Mouse (Mus musculus) mouse embryonic stem cell (cell line): ENCODE results near the gene Olfr372.
"Not testable (repeated sequence)": the region's sequence is repeated elsewhere in the genome, so short reads cannot be mapped to it uniquely, and the experiment has no call there.

Experiments
- in situ Hi-C, 2 experiments: fragments of 300-500 bp; cut with MboI; formaldehyde crosslinking; loops; 1 replicate in 1 of 2; 3 replicates in 1 of 2; pipeline ENCODE4 v1.14.3; 2019 to 2020; ENCODE audit warnings: low sequenced_read_pairs in 2 of 2, low pct_unique_long_range_greater_than_20kb in 1 of 2, mixed read lengths in 1 of 2; ENCODE audit not compliant: unreplicated experiment in 1 of 2

The Olfr372 gene

DNA sequence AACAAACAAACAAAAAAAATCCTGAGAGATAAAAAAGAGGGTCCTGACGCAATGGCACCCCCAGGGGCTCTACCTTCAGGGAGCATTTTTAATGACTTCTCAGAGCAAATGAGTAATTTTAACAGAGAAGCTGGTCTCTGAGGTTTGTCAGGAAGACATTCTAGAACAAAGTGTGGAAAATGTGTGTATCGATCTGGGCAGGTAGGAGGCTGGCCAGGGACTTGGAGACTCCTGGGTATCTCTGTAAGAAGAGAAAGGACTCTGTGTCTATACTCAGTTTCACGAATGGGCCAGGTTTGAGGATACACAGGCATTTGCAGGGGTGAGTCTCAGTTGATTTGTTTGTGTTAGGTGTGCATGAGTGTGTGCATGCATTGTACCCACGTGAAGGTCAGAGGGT is at the start of gene Olfr372:
Gene Olfr372, plus strand, starts transcription at position 301 of the 400 bp plus-strand sequence.
- in situ Hi-C loops = loop anchor here in 1 of 2 experiments (10.0 kb wide), 1 partner anchor 54 kb away; no protein-coding TSS in a partner anchor

DNA sequence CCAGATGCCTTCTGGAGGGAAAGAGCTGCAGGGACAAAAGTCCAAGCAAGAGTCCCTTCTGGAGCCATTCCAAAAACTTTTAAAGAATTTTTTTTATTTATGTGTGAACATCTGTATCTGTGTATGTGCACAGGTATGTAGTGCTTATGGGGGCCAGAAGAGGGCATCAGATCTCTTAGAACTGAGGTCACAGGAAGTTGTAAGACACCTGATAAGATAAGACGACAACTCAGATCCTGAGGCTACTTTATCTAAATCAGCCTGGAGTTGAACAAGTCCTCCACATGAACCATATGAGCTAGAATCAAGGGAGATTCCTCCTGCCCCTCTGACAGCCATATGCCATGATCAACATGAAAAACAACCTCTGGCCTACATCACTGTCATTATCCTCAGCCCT is 41.6 kb upstream of the Olfr372 start:
- in situ Hi-C loops = loop anchor here (10.0 to 25.0 kb wide), 3 partner anchors 275 to 862 kb away; partner anchors contain the start of genes B3gnt3 (in 1 of the 2) and Fcho1 (in 1 of the 2)

DNA sequence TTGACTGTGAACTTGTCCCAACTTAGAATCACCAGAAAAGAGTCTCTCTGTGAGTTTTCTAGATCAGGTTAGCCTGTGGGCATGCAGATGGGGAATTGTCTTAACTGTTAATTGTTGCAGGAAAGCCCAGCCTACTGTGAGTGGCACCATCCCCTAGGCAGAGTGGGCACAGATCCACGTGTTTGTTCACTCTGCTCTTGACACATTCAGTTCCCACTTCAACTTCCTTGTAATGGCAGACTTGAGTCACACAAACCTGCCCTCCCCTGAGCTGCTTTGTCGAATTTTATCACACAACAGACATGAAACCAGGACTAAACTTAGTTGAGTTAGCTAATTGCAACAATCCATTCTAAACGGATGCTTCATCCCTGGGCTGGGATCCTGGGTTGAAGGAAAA is 40.8 kb upstream of the Olfr372 start:
- in situ Hi-C loops = no loop called here

DNA sequence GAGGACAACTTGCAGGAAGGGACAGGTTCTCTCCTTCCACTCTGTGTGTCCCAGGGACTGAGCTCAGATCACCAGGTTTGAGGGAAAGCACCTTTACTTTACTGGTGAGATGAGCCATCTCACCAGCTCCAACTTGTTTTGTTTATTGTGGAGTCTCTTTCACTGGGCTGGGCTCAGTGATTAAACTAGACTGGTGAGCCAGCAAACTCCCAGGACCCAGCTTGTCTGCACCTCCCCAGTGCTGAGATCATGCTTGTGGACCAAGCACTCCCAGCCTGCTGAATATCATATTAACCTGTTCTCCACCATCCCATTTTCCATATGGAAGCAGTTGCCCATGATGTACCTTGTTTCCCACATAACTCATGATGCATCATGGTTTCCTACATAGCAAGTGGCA is 38.1 kb upstream of the Olfr372 start:
- in situ Hi-C loops = no loop called here

DNA sequence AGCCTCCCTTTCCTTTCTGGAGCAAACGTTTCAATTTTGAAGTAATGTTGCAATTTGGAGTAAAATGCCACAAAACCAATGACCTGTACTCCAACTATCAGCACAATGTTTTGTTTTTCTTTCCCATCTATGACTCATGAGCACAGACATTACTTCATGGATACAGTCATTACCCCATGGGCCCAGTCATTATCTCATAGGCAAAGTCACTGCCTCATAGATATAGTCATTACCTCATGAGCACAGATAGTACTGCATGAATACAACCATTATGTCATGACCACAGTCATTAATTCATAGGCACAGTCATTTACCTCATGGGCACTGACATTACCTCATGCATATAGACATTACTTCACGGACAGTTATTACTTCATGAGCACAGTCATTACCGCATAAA is 35.1 kb upstream of the Olfr372 start:
- in situ Hi-C loops = no loop called here

DNA sequence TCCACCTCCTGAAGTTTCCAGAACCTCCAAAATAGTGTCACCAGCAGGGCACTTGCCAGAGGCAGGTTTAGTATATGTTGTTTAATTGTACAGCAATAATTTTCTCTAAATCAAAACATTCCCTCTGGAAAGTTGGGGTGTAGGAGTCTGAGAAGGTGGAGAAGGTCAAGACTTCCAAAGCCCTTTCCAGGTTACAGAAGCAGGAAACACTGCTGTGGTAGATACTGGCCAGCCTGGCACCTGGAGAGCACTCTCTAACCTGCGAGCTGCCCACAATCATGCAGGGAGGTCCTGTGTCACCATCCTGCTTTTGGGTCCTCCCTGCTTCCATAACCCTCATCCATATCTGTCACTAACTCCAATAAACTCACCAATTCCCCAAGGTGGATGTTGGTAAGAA is 34.3 kb upstream of the Olfr372 start:
- in situ Hi-C loops = no loop called here

DNA sequence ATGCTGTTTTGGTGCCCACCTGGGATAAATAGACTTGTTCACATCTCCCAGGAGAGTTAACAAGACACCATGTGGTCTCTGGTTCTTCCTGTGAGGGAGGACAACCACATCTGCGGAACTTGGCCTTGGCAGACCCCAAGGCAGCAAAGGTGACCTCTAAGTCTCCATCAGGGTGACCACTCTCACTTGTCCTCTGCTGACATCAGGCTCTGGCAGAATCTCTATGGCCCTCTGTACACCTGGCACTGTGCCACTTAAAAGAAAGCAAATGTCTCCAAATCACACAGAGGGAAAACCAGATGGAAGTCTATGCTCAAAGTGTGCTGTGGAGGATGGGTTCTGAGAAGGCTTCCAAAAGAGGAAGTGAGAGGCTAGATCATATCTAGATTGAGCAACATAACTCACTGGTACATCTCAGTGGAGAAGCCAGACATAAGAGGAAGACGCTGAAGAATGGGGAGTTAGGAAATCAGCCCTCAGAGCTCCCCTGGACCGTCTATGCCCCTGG is 32.8 kb upstream of the Olfr372 start:
- in situ Hi-C loops = no loop called here

DNA sequence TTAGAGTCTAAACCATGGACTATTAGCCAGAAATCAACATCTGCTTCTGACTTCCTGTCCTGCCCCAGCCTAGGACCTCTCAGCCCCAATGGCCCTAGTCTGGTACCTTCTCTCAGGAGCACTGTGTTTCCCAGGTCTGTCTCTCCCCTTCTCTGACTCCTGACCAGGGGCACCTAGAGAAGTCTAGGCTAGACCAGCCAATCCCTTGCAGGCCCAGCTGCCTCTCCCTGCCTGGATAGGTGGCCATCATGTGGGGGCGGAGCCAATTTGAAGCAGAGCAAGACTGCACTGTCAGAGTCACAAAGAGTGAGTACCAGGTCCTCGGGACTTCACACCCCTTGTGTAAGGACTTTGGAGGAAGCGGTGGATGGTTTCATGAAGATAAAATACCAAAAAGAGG is 31.5 kb upstream of the Olfr372 start, which contains the start of gene Cyp4f18:
Gene Cyp4f18, minus strand, starts transcription at position 154 of the 400 bp plus-strand sequence.
- in situ Hi-C loops = no loop called here

DNA sequence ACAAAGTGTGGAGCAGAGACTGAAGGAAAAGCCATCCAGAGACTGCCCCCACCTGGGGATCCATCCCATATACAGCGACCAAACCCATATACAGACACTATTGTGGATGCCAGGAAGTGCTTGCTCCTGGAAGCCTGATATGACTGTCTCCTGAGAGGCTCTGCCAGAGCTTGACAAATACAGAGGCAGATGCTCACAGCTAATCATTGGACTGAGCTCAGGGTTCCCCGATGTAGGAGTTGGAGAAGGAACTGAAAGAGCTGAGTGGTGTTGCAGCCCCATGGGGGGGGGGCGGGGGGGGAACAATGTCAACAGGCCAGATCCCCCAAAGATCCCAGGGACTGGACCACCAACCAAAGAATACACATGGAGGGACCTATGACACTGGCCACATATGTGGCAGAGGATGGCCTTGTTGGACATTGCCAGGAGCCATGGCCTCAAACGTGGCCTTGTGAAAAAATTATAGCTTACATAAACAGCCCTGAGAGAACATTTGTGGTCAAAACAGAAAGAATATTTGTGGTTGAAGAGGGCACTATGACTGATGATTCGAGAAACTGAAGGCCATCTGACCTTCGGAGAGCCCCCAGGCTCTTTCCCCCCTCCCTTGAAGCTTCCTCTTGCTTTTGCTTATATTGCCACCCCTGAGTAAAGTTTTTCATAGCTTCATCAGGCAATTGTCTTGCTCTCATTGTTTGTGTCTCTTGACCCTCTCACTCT is 27.4 kb upstream of the Olfr372 start:
- in situ Hi-C loops = loop anchor here in 1 of 2 experiments (10.0 kb wide), 1 partner anchor 51 kb away; no protein-coding TSS in a partner anchor

DNA sequence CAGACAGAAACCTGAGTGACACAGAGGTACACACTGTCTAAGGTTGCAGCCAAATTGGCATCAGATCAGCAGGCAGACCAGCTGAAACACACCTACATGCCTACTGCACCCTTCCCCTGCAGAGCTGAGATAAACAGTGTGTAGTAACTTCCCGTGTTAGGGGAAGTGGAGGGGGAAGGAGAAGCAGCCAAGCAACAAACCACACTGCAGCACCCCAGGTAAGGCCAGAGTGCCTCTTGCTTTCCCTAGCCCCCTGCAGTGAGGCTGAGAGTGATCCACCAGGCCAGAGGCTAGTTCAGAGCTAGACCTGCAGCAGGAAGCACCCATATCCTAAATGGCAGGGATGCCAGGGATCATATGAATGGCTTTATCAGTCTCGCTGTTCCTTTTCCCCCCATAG is 23.7 kb upstream of the Olfr372 start:
- in situ Hi-C loops = loop anchor here (5.0 to 10.0 kb wide), 2 partner anchors 47 to 50 kb away; no protein-coding TSS in a partner anchor

DNA sequence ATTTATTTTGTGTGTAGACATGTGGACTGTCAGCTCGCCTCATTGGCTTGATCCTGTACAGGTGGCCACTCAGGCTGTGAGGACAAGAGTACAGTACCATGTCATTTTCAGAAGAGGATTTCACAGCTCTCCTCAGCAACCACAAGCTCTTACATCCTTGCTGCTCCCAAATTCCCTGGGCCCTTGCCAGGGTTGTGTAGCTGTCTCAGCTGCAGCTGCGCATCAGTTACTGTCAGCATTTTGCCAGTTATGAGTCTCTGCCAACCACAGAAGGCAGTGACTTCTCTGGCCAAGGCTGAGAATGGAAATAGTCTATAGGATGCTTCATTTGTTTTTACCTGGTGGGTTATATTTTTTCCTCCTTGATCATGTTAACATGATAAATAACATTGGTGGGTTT is 22.9 kb upstream of the Olfr372 start:
- in situ Hi-C loops = loop anchor here (5.0 to 10.0 kb wide), 2 partner anchors 47 to 49 kb away; no protein-coding TSS in a partner anchor

DNA sequence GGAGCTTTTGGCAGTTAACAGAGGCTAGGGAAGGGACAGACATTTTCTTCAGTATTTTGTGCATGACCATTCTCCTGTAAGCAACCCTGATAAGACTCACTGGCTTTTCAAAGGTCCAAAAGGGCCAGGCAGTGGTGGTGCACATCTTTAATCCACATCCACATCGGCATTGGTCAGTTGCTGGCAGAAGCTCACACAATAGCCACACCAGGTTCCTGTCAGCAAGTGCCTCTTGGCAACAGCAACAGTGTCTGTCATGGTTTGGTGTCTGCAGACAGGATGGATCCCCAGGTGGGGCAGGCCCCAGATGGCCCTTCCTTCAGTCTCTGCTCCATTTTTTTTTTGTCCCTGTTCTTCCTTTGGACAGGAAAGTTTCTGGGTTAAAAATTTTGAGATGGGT is 22.0 kb upstream of the Olfr372 start:
- in situ Hi-C loops = loop anchor here (5.0 to 10.0 kb wide), 2 partner anchors 46 to 48 kb away; no protein-coding TSS in a partner anchor

DNA sequence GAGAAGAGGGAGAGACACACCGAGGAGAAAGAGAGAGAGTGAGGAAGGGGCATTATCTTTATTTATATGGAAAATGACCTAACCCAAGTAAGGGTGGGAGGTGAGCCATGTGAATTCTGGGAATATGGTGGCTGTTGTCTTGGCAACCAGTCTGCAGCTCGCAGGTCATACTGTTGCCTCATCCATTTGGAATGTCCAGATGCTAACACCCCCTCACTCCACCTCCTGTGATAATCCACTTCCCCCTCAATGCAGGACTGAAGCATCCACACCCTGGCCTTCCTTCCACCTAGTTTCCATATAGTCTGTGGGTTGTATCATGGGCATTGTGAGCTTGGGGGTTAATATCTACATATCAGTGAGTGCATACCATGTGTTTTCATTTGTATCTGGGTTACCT is 21.2 kb upstream of the Olfr372 start:
- in situ Hi-C loops = loop anchor here (5.0 to 10.0 kb wide), 2 partner anchors 45 to 47 kb away; no protein-coding TSS in a partner anchor

DNA sequence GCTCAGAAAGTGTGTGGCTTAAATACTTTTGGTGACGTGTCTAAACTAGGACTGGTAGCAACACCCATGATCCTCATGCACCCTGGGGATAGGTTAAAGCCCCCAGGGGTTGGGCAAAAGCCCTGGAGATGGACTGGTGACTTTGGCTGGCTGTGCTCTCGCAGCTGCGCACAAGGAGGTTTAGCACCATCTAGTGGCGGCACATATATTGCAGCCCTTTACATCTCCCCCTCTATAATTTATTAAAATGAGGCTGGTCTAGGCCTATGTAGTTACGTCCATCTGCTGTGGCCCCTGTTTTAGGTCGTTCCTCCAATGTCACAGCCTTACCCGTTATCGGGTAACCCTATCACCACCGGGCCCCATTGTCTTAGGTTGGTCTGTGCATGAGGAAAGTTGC is 16.1 kb upstream of the Olfr372 start:
- in situ Hi-C loops = not testable (repeated sequence)

DNA sequence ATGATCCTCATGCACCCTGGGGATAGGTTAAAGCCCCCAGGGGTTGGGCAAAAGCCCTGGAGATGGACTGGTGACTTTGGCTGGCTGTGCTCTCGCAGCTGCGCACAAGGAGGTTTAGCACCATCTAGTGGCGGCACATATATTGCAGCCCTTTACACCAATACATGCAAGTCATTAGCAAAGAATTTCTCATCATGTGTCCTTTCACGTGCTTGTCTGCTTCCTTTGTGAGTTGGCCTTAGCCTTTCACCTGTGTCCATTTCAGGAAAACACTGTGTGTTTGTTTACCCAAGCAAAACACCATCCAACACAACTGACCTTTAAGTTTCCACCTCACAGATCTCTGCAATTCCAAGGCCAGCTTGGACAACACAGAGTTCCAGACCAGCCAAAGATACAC is 8.1 kb upstream of the Olfr372 start:
- in situ Hi-C loops = not testable (repeated sequence)

DNA sequence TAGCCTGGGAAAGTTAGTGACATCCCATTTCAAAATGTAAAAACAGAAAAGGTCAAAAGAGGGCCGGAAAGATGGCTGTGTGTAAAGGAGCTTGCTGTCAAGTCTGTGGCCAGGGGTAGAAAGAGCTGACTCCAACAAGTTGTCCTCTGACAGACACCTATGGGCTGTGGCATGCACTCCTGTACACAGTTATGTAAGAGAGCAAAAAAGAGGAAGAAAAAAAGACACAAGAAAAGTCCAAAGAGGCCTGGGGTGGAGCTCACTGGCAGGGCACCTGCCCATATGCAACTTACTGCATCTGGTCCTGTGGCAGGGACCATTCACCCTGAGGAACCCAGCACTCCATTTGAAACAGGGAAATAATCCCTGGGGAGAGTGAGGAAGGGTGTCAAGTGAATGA is 1.5 kb downstream of the Olfr372 start:
- in situ Hi-C loops = loop anchor here in 1 of 2 experiments (10.0 kb wide), 1 partner anchor 52 kb away; no protein-coding TSS in a partner anchor

DNA sequence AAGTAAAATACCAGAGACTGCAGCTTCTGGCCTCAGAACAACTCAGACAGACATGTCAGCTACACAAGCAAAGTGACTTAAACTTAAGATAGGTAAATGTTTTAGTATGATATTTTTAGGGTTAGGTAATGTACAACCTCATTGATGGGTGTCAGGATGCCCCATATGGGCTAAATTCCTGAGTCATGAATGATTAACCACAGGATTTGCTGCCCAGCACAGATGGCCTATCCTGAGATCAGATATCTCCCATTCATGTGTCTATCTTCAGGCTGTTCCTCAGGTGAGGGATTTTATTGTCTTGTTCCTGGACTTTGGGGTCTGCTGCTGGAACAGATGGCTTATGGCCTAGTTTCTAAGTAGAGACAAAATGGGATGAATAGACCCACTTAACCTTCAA is 13.6 kb downstream of the Olfr372 start:
- in situ Hi-C loops = not testable (repeated sequence)

DNA sequence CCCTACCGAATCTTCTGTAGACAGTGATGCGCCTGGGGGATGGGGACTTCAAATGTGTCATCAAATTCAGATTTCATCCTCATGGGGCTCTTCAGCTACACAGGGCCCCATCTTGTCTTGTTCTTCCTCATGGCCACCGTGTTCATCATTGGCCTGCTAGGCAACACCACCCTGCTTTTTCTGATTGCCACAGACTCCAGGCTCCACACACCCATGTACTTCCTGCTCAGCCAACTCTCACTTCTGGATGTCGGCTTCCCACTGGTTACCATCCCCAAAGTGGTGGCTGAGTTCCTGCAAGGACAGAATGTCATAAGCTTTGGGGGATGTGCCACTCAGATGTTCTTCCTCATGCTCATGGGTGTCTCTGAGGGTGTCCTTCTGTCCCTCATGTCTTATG is 16.6 kb downstream of the Olfr372 start:
- in situ Hi-C loops = not testable (repeated sequence)

DNA sequence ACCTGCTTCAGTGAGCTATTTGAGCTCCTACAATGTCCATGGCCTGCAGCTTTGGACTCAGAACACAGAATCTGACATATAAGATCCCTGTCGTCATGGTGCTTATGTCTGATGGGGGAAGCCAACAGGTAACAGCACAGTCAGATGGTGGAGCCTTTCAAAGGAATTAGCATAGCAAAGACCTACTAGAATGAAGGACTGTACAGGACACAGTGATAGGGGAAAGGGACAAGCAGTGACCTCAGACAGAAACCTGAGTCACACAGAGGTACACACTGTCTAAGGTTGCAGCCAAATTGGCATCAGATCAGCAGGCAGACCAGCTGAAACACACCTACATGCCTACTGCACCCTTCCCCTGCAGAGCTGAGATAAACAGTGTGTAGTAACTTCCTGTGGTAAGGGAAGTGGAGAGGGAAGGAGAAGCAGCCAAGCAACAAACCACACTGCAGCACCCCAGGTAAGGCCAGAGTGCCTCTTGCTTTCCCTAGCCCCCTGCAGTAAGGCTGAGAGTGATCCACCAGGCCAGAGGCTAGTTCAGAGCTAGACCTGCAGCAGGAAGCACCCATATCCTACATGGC is 25.9 kb downstream of the Olfr372 start:
- in situ Hi-C loops = loop anchor here (5.0 to 10.0 kb wide), 2 partner anchors 50 to 52 kb away; no protein-coding TSS in a partner anchor
